Mouse (Mus musculus): ENCODE measurements around the gene Pgbd5. TPM values are rescaled to one million over a fixed set of nuclear protein-coding genes. Genes with fewer than 3 reads are reported as not detected.
"Not testable (repeated sequence)": the region's sequence is repeated elsewhere in the genome, so short reads cannot be mapped to it uniquely, and the experiment has no call there.

Gene Pgbd5
- total RNA-seq, 2 experiments from 2014 or later: not detected

- no peak for ATAC-seq (replicated peaks; ENCODE audit: poor library complexity, severe bottlenecking)
Observed at GRCm38 (mm10) chr8:124433451-124434125, 5.9 kb downstream of the Pgbd5 start.

- no peak for ATAC-seq (replicated peaks; ENCODE audit: poor library complexity, severe bottlenecking)
Observed at GRCm38 (mm10) chr8:124430881-124431280, 8.6 kb downstream of the Pgbd5 start.

- no peak for ATAC-seq (replicated peaks; ENCODE audit: poor library complexity, severe bottlenecking)
Observed at GRCm38 (mm10) chr8:124429417-124429816, 10.0 kb downstream of the Pgbd5 start.

GRCm38 (mm10) chr8:124428721-124429120 lies 10.7 kb downstream of the Pgbd5 start:
- not testable (repeated sequence) for ATAC-seq (replicated peaks; ENCODE audit: poor library complexity, severe bottlenecking)

GRCm38 (mm10) chr8:124421413-124421812 lies 18.0 kb downstream of the Pgbd5 start:
- ATAC-seq (replicated peaks; ENCODE audit: poor library complexity, severe bottlenecking): no peak

- ATAC-seq (replicated peaks; ENCODE audit: poor library complexity, severe bottlenecking): no peak
Observed at GRCm38 (mm10) chr8:124418927-124419326, 20.5 kb downstream of the Pgbd5 start.

- ATAC-seq (replicated peaks; ENCODE audit: poor library complexity, severe bottlenecking): no peak
Observed at GRCm38 (mm10) chr8:124418185-124418584, 21.3 kb downstream of the Pgbd5 start.

- no peak for ATAC-seq (replicated peaks; ENCODE audit: poor library complexity, severe bottlenecking)
Observed at GRCm38 (mm10) chr8:124416646-124417045, 22.8 kb downstream of the Pgbd5 start.

- no peak for ATAC-seq (replicated peaks; ENCODE audit: poor library complexity, severe bottlenecking)
Observed at GRCm38 (mm10) chr8:124415789-124416188, 23.7 kb downstream of the Pgbd5 start.

- no peak for ATAC-seq (replicated peaks; ENCODE audit: poor library complexity, severe bottlenecking)
Observed at GRCm38 (mm10) chr8:124415002-124415401, 24.5 kb downstream of the Pgbd5 start.

GRCm38 (mm10) chr8:124413244-124413965 lies 26.1 kb downstream of the Pgbd5 start:
- no peak for ATAC-seq (replicated peaks; ENCODE audit: poor library complexity, severe bottlenecking)

GRCm38 (mm10) chr8:124412496-124413243 lies 26.8 kb downstream of the Pgbd5 start:
- ATAC-seq (replicated peaks; ENCODE audit: poor library complexity, severe bottlenecking): no peak

GRCm38 (mm10) chr8:124404471-124405260 lies 34.8 kb downstream of the Pgbd5 start:
- ATAC-seq (replicated peaks; ENCODE audit: poor library complexity, severe bottlenecking): no peak

- ATAC-seq (replicated peaks; ENCODE audit: poor library complexity, severe bottlenecking): peak; percentile 50; the same call in 1 of the 2 replicates
Observed at GRCm38 (mm10) chr8:124403876-124404275, 35.6 kb downstream of the Pgbd5 start.

- no peak for ATAC-seq (replicated peaks; ENCODE audit: poor library complexity, severe bottlenecking)
Observed at GRCm38 (mm10) chr8:124399403-124399861, 40.0 kb downstream of the Pgbd5 start.

- peak; percentile 68 for ATAC-seq (replicated peaks; ENCODE audit: poor library complexity, severe bottlenecking)
Observed at GRCm38 (mm10) chr8:124398843-124399402, 40.5 kb downstream of the Pgbd5 start.

GRCm38 (mm10) chr8:124397321-124398065 lies 42.0 kb downstream of the Pgbd5 start:
- no peak for ATAC-seq (replicated peaks; ENCODE audit: poor library complexity, severe bottlenecking)

GRCm38 (mm10) chr8:124396531-124396930 lies 42.9 kb downstream of the Pgbd5 start:
- ATAC-seq (replicated peaks; ENCODE audit: poor library complexity, severe bottlenecking): no peak

GRCm38 (mm10) chr8:124395392-124395791 lies 44.1 kb downstream of the Pgbd5 start:
- no peak for ATAC-seq (replicated peaks; ENCODE audit: poor library complexity, severe bottlenecking)
